Mouse (Mus musculus) embryonic facial prominence, embryonic 15.5 days (tissue): Measurements from ENCODE around the gene Akap8. TPM values are rescaled to one million over a fixed set of nuclear protein-coding genes. Genes with fewer than 3 reads are reported as not detected.

Experiments used
- ATAC-seq: fragments of 200-750 bp; cut with Nextera tagmentation; 2 replicates; pipeline ENCODE4 v1.8.0; 2017; ENCODE audit warnings: low read depth, moderate TSS enrichment; ENCODE audit not compliant: insufficient number of reproducible peaks, low FRiP score, low TSS enrichment
- H3K27ac ChIP-seq: fragments of 300-500 bp; sonication (generic); replicated peaks from 2 replicates; pipeline ENCODE4 v1.5.1; 2015; ENCODE audit warnings: mild to moderate bottlenecking, inconsistent platforms
- H3K27me3 ChIP-seq: fragments of 300-500 bp; sonication (generic); 2 replicates; pipeline ENCODE4 v1.6.1; 2015; ENCODE audit warnings: inconsistent platforms
- H3K36me3 ChIP-seq: fragments of 300-500 bp; sonication (generic); 2 replicates; pipeline ENCODE4 v1.6.1; 2015; ENCODE audit warnings: mild to moderate bottlenecking, inconsistent platforms
- H3K4me1 ChIP-seq: fragments of 300-500 bp; sonication (generic); 2 replicates; pipeline ENCODE4 v1.6.1; 2015; ENCODE audit warnings: inconsistent platforms
- H3K4me2 ChIP-seq: fragments of 300-500 bp; sonication (generic); replicated peaks from 2 replicates; pipeline ENCODE4 v1.6.1; 2015; ENCODE audit warnings: mild to moderate bottlenecking, inconsistent platforms
- H3K4me3 ChIP-seq: fragments of 300-500 bp; sonication (generic); replicated peaks from 2 replicates; pipeline ENCODE4 v1.5.1; 2015; ENCODE audit warnings: mild to moderate bottlenecking, inconsistent platforms
- H3K9ac ChIP-seq: fragments of 300-500 bp; sonication (generic); 2 replicates; pipeline ENCODE4 v1.6.1; 2015; ENCODE audit warnings: inconsistent platforms
- H3K9me3 ChIP-seq: fragments of 300-500 bp; sonication (generic); replicated peaks from 2 replicates; pipeline ENCODE4 v1.6.1; 2016; ENCODE audit warnings: inconsistent platforms
- WGBS: fragments of 180-500 bp; shearing (Covaris S2); methylation state at CpG from one replicate; pipeline ENCODE4 v1.1.7; 2015; 5-methylcytosine and 5-hydroxymethylcytosine counted together
- polyA plus RNA-seq: library from polyadenylated mRNA; unstranded; fragments of >200 nt; fragmentation: Nextera tagmentation; extraction: Ambion mirVana; gene quantifications from 2 replicates; pipeline ENCODE4 v1.2.1, GENCODE M21; 2015

Gene Akap8
- polyA plus RNA-seq, 1 experiment from 2014 or later: 97.9 TPM

DNA sequence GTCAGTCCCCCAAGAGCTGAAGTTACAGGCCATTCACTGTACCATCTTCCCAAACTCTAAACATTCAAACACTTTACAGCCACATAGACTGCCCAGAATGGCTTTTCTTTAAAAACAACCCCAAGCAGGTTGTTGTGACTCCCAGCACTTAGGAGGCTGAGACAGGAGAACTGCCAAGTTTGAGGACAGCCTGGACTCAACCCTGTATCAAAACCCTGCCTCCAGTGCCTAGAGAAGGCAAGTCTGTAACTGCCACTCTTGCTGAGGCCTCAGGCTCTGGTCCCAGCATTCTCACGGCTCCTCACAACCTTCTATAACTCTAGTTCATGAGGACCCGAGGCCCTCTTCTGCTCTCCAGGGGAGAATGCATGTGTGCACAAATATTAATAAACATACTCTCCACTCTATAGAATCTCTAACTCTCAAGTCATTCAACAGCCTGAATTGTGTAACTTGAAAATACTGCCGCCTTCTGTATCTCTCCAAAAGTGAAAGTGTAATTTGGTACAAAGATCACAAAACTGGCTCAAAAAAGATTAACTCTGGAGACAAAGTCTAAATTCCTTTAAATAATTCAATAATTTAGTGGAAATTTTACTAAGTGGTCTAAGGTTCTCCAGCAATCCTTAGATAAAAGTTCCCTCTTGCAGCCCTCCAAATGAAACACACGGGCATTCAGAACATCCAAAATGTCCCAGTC, 39.3 kb downstream of the Akap8 start:
- no peaks in the 10 kb centered on the region for H3K36me3 ChIP-seq
- H3K4me3 ChIP-seq: no peak overlapping the region
- no peak overlapping the region for H3K4me2 ChIP-seq
- no peaks in the 10 kb centered on the region for H3K27me3 ChIP-seq
- 64% methylated on average over 4 of the region's 4 CpGs for WGBS
- H3K9ac ChIP-seq: no peak overlapping the region
- no peak overlapping the region; the same call in 1 of the 2 replicates for H3K27ac ChIP-seq
- peaks cover 24% of the 10 kb centered on the region for H3K4me1 ChIP-seq
- no peaks in the 10 kb centered on the region for H3K9me3 ChIP-seq
- no peak for ATAC-seq

DNA sequence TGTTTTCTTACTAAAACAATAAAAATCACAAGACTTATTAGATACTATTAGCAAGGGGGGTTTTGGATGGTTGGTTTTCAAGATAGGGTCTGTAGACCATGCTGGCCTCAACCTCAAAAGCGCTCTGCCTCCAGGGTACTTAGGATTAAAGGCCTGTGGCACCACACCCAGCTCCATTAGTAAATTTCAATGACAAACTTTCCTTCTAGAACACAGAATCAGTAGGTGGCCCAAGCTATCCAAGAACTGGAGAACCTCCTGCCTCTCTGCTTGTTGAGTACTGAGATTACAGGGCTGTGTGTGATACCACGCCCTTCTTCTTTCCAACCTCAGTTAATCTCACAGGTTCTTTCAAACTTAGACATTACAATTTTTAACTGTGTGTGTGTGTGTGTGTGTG, 39.9 kb downstream of the Akap8 start:
- Histone ChIP-seq H3K4me3 (no peak overlapping the region), H3K4me1 (peaks cover 24% of the 10 kb centered on the region), H3K27me3 (no peaks in the 10 kb centered on the region), H3K4me2 (no peak overlapping the region), H3K27ac (no peak overlapping the region), H3K36me3 (no peaks in the 10 kb centered on the region), H3K9ac (no peak overlapping the region), H3K9me3 (no peaks in the 10 kb centered on the region)
- no peak for ATAC-seq
- 92% methylated on average over 2 of the region's 2 CpGs for WGBS

- 76% methylated on average over 3 of the region's 3 CpGs for WGBS
- Histone ChIP-seq H3K9ac (no peak overlapping the region), H3K4me3 (no peak overlapping the region), H3K27ac (no peak overlapping the region), H3K9me3 (no peaks in the 10 kb centered on the region), H3K4me2 (no peak overlapping the region), H3K4me1 (peaks cover 23% of the 10 kb centered on the region), H3K36me3 (no peaks in the 10 kb centered on the region), H3K27me3 (no peaks in the 10 kb centered on the region)
- ATAC-seq: no peak
Measured at GRCm38 (mm10) chr17:32280575-32280974, 40.5 kb downstream of the Akap8 start.

DNA sequence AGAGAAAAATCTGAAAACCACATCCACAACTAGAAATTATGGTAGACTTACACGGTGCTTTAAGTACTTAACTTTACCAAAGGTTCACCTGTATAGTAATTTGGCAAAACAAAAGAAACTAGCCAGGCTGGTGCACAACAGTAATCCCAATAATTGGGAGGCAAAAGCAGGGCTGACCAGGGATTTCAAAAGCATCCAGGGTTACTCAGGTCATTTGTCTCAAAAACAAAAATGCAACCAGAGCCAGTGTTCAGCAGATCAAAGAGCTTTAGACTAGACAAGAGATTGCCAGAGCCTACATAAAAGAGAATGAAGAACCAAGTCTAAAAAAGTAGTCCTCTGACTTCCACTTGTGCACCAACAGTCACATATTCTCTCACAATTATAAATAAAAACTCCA, 43.8 kb downstream of the Akap8 start:
- no peak for ATAC-seq
- Histone ChIP-seq H3K4me1 (peaks cover 12% of the 10 kb centered on the region), H3K4me2 (no peak overlapping the region), H3K27ac (no peak overlapping the region), H3K4me3 (no peak overlapping the region), H3K9ac (no peak overlapping the region), H3K27me3 (no peaks in the 10 kb centered on the region), H3K36me3 (no peaks in the 10 kb centered on the region), H3K9me3 (no peaks in the 10 kb centered on the region)
- 73% methylated on average over 1 of the region's 1 CpGs for WGBS

- WGBS: 87% methylated on average over 3 of the region's 3 CpGs
- H3K27ac ChIP-seq: no peak overlapping the region
- no peak overlapping the region for H3K4me3 ChIP-seq
- no peak for ATAC-seq
- H3K9me3 ChIP-seq: no peaks in the 10 kb centered on the region
- H3K9ac ChIP-seq: no peak overlapping the region
- H3K27me3 ChIP-seq: no peaks in the 10 kb centered on the region
- no peaks in the 10 kb centered on the region for H3K36me3 ChIP-seq
- no peaks in the 10 kb centered on the region for H3K4me1 ChIP-seq
- no peak overlapping the region for H3K4me2 ChIP-seq
Measured at GRCm38 (mm10) chr17:32275568-32275967, 45.5 kb downstream of the Akap8 start.

- ATAC-seq: no peak
- no peak overlapping the region for H3K9ac ChIP-seq
- H3K9me3 ChIP-seq: no peaks in the 10 kb centered on the region
- H3K36me3 ChIP-seq: no peaks in the 10 kb centered on the region
- H3K4me1 ChIP-seq: no peaks in the 10 kb centered on the region; the same call in 1 of the 2 replicates
- no peaks in the 10 kb centered on the region for H3K27me3 ChIP-seq
- H3K4me3 ChIP-seq: no peak overlapping the region
- 93% methylated on average over 7 of the region's 7 CpGs for WGBS
- H3K27ac ChIP-seq: no peak overlapping the region
- no peak overlapping the region for H3K4me2 ChIP-seq
Measured at GRCm38 (mm10) chr17:32269151-32269550, 51.9 kb downstream of the Akap8 start.

GRCm38 (mm10) chr17:32268540-32268960, 52.5 kb downstream of the Akap8 start:
- Histone ChIP-seq H3K27ac (no peak overlapping the region), H3K9me3 (no peaks in the 10 kb centered on the region), H3K4me3 (no peak overlapping the region), H3K36me3 (no peaks in the 10 kb centered on the region), H3K4me1 (no peaks in the 10 kb centered on the region; the same call in 1 of the 2 replicates), H3K27me3 (no peaks in the 10 kb centered on the region), H3K4me2 (no peak overlapping the region), H3K9ac (no peak overlapping the region)
- 81% methylated on average over 3 of the region's 3 CpGs for WGBS
- no peak for ATAC-seq

GRCm38 (mm10) chr17:32268096-32268495, 52.9 kb downstream of the Akap8 start:
- no peak overlapping the region for H3K27ac ChIP-seq
- no peaks in the 10 kb centered on the region for H3K9me3 ChIP-seq
- peaks cover under 1% of the 10 kb centered on the region; the same call in 1 of the 2 replicates for H3K4me1 ChIP-seq
- ATAC-seq: no peak
- WGBS: 78% methylated on average over 2 of the region's 2 CpGs
- no peak overlapping the region for H3K9ac ChIP-seq
- no peak overlapping the region for H3K4me2 ChIP-seq
- H3K36me3 ChIP-seq: no peaks in the 10 kb centered on the region
- H3K27me3 ChIP-seq: no peaks in the 10 kb centered on the region
- no peak overlapping the region for H3K4me3 ChIP-seq

DNA sequence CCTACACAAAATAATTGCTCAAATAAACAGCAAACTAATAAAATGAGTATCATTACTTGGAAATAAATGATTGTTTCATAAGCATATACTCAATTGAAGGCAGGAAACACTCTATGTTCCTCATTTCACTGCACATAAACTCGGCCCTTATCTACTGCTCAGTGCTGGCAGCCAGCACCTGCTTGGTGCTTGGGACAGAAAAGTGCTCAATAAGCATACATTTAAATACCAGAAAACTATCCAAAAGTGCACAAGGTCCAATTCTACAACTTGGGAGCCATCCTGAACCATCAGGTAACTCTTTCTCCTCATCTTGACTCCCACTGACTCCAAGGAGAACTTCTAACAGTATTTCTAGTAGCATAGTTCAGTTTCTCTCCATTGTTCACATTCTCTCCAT, 53.4 kb downstream of the Akap8 start:
- H3K9ac ChIP-seq: no peak overlapping the region
- 88% methylated on average over 1 of the region's 1 CpGs for WGBS
- H3K4me1 ChIP-seq: peaks cover 5% of the 10 kb centered on the region; the same call in 1 of the 2 replicates
- no peak overlapping the region for H3K27ac ChIP-seq
- H3K27me3 ChIP-seq: no peaks in the 10 kb centered on the region
- ATAC-seq: no peak
- H3K4me2 ChIP-seq: no peak overlapping the region
- H3K36me3 ChIP-seq: no peaks in the 10 kb centered on the region
- no peaks in the 10 kb centered on the region for H3K9me3 ChIP-seq
- no peak overlapping the region for H3K4me3 ChIP-seq

DNA sequence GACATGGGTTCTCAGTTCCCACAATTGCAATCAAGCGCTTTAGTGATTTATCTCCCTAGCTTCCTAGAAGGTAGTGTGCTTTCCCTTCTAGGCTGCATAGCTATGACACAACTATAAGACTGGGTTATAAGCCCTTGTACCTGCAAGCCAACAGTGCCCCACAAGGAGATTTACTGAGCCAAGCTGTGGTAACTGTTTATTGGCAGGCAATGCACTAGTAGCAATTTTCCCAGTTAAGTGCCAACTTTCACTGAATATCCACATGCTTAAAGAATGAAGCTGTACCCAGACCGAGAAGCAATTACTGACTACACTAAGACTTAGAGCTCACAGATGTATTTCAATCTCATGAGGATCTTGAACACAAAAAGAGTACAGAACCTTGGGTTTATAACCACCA, 57.4 kb downstream of the Akap8 start:
- no peak overlapping the region for H3K4me2 ChIP-seq
- H3K27me3 ChIP-seq: no peaks in the 10 kb centered on the region
- no peak overlapping the region for H3K27ac ChIP-seq
- no peak overlapping the region for H3K4me3 ChIP-seq
- ATAC-seq: no peak
- H3K9ac ChIP-seq: no peak overlapping the region
- H3K9me3 ChIP-seq: no peaks in the 10 kb centered on the region
- H3K36me3 ChIP-seq: no peaks in the 10 kb centered on the region
- H3K4me1 ChIP-seq: peaks cover 6% of the 10 kb centered on the region; the same call in 1 of the 2 replicates
- WGBS: 71% methylated on average over 2 of the region's 2 CpGs

DNA sequence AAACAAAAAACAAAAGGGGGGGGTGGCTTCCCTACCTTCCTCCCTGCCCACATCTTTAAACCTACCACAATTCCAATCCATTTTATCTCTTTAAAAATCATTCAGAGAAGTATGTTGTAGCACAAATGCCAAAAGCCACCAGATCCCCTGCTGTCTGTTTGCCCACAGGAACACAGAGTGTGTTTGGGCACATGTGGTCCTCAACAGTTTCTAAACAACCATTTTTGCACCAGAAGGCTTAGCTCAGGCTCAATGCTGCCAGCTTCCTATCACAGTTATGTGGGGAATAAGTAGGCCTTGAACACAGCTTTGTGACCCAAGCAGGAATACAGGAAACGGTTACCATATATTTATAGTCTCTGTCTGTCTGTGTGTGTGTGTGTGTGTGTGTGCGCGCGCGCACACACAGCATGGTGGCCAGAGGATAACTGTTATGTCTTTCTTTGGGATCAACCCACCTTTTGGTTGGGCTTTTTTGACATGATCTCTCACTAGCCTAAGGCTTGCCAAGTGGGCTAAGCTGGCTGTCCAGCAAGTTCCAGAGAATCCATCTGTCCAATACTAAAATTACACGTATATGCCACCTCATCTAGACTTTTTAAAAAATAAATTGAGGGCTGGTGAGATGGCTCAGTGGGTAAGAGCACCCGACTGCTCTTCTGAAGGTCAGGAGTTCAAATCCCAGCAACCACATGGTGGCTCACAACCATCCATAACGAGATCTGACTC, 58.0 kb downstream of the Akap8 start:
- Histone ChIP-seq H3K27me3 (no peaks in the 10 kb centered on the region), H3K9me3 (no peaks in the 10 kb centered on the region), H3K4me2 (no peak overlapping the region), H3K4me1 (peaks cover 11% of the 10 kb centered on the region), H3K4me3 (no peak overlapping the region), H3K36me3 (no peaks in the 10 kb centered on the region), H3K27ac (no peak overlapping the region), H3K9ac (no peak overlapping the region)
- 92% methylated on average over 8 of the region's 8 CpGs for WGBS
- no peak for ATAC-seq
